ENCODE assay signal across 25 mouse cellular contexts in the genomic region with DNA sequence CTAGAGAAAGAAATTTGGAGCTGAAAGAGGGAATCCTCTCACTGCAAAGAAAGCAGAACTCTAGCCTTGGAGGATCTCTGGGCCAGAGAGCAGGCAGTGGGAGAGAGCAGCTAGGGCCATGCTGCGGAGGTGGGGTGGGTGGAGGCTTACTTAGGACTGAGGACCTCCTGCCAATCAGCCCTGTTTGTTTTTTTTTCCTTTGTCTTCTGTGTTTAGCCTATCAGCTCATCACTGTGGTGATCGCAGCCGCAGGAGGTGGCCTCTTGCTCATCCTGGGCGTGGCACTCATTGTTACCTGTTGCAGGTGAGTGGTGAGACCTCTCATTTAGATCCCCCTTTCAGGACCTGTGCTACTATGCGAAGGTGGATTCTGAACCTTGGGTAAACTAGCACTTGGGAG. TPM values are rescaled to one million over a fixed set of nuclear protein-coding genes. Genes with fewer than 3 reads are reported as not detected.
DNase-seq lines count a peak whose midpoint lies in the region; ATAC-seq lines count a peak whose summit lies in the region.
"Had no signal": no experiment of that assay in that cellular context is flagged by ENCODE, and none has a peak within 500 bp of the region (broad histone marks: within the 10 kb centered on the region; RNA-seq: fewer than 3 reads in every experiment).

No protein-coding gene starts in this region.

- H3K4me3 ChIP-seq in kidney, embryonic 16.5 days (ENCODE audit: low read length): no peak overlapping the region
- no peak overlapping the region for H3K4me3 ChIP-seq in intestine, embryonic 15.5 days (replicated peaks)
- no peak overlapping the region for H3K4me3 ChIP-seq in midbrain, embryonic 16.5 days (ENCODE audit: low read depth, low read length)
- H3K4me3 ChIP-seq: forebrain, embryonic 13.5 days; gastrocnemius, adult 2 months; heart, embryonic 15.5 days; limb, embryonic 13.5 days; liver, embryonic 12.5 days; stomach, embryonic 15.5 days had no signal

- no peaks in the 10 kb centered on the region for H3K27me3 ChIP-seq in kidney, embryonic 16.5 days (ENCODE audit: insufficient read depth, low read length)
- no peaks in the 10 kb centered on the region for H3K27me3 ChIP-seq in intestine, embryonic 15.5 days (replicated peaks)
- H3K27me3 ChIP-seq in midbrain, embryonic 16.5 days (ENCODE audit: control insufficient read depth, insufficient read depth, low read depth, low read length): no peaks in the 10 kb centered on the region
- H3K27me3 ChIP-seq: CH12.LX; forebrain, embryonic 13.5 days; heart, embryonic 15.5 days; limb, embryonic 13.5 days; liver, embryonic 12.5 days; stomach, embryonic 15.5 days had no signal

- no peak for ATAC-seq in kidney, embryonic 16.5 days (ENCODE audit: low FRiP score, low TSS enrichment)
- no peak for ATAC-seq in intestine, embryonic 15.5 days
- ATAC-seq in midbrain, embryonic 16.5 days: no peak
- ATAC-seq: forebrain, embryonic 13.5 days; liver, embryonic 12.5 days had no signal

- H3K36me3 ChIP-seq in kidney, embryonic 16.5 days (ENCODE audit: insufficient read depth, low read length): peaks cover 4% of the 10 kb centered on the region; the same call in 1 of the 2 replicates
- H3K36me3 ChIP-seq in intestine, embryonic 15.5 days: peaks cover 12% of the 10 kb centered on the region
- no peaks in the 10 kb centered on the region for H3K36me3 ChIP-seq in midbrain, embryonic 16.5 days (ENCODE audit: control insufficient read depth, insufficient read depth, low read length)
- H3K36me3 ChIP-seq: stomach, embryonic 15.5 days had no signal

- intact Hi-C loops in left cerebral cortex, postnatal 36 days (cut with DNase I): loop anchor here (5.0 kb wide), 1 partner anchor 37 kb away; no protein-coding TSS in a partner anchor

- H3K9me3 ChIP-seq in kidney, embryonic 16.5 days (ENCODE audit: low read length): no peaks in the 10 kb centered on the region
- H3K9me3 ChIP-seq in intestine, embryonic 15.5 days: no peaks in the 10 kb centered on the region
- no peaks in the 10 kb centered on the region for H3K9me3 ChIP-seq in midbrain, embryonic 16.5 days (replicated peaks; ENCODE audit: control insufficient read depth, low read length, poor library complexity, severe bottlenecking)
- H3K9me3 ChIP-seq: forebrain, embryonic 13.5 days; heart, embryonic 15.5 days; limb, embryonic 13.5 days; liver, embryonic 12.5 days; stomach, embryonic 15.5 days had no signal

- H3K4me2 ChIP-seq in kidney, embryonic 16.5 days (replicated peaks; ENCODE audit: low read depth, low read length): 0 out of 2 replicates have a peak overlapping the region, but pooled peaks have one; percentile 12
- no peak overlapping the region for H3K4me2 ChIP-seq in intestine, embryonic 15.5 days (replicated peaks)
- H3K4me2 ChIP-seq in midbrain, embryonic 16.5 days (ENCODE audit: low read length): peak overlapping the region; percentile 28
- H3K4me2 ChIP-seq: forebrain, embryonic 13.5 days; heart, embryonic 15.5 days; limb, embryonic 13.5 days; liver, embryonic 12.5 days; stomach, embryonic 15.5 days had no signal

- WGBS in kidney, embryonic 16.5 days: 58% methylated on average over 5 of the region's 5 CpGs
- WGBS in intestine, embryonic 15.5 days: 40% methylated on average over 5 of the region's 5 CpGs
- 33% methylated on average over 5 of the region's 5 CpGs for WGBS in midbrain, embryonic 16.5 days

- H3K4me1 ChIP-seq in kidney, embryonic 16.5 days (ENCODE audit: insufficient read depth, low read length): 0 out of 2 replicates have a peak, but pooled peaks cover 8% of the 10 kb centered on the region
- H3K4me1 ChIP-seq in intestine, embryonic 15.5 days (replicated peaks): peaks cover 10% of the 10 kb centered on the region
- H3K4me1 ChIP-seq in midbrain, embryonic 16.5 days (ENCODE audit: control insufficient read depth, insufficient read depth, low read length): peaks cover 14% of the 10 kb centered on the region
- H3K4me1 ChIP-seq: limb, embryonic 13.5 days had no signal

- H3K9ac ChIP-seq in kidney, embryonic 16.5 days (replicated peaks; ENCODE audit: low read length): no peak overlapping the region
- no peak overlapping the region for H3K9ac ChIP-seq in intestine, embryonic 15.5 days
- no peak overlapping the region for H3K9ac ChIP-seq in midbrain, embryonic 16.5 days (ENCODE audit: low read depth, low read length)
- H3K9ac ChIP-seq: forebrain, embryonic 13.5 days; heart, embryonic 15.5 days; limb, embryonic 13.5 days; liver, embryonic 12.5 days; stomach, embryonic 15.5 days had no signal

- H3K27ac ChIP-seq in kidney, embryonic 16.5 days (ENCODE audit: low read length): no peak overlapping the region
- peak overlapping the region; percentile 54; the same call in 1 of the 2 replicates for H3K27ac ChIP-seq in intestine, embryonic 15.5 days
- no peak overlapping the region for H3K27ac ChIP-seq in midbrain, embryonic 16.5 days (ENCODE audit: low read length)
- H3K27ac ChIP-seq: forebrain, embryonic 13.5 days; gastrocnemius, adult 2 months; heart, embryonic 15.5 days; kidney, postnatal 0 days; limb, embryonic 13.5 days; liver, embryonic 12.5 days; stomach, embryonic 15.5 days had no signal

- no peak for DNase-seq in kidney, postnatal 25 days
- peak; percentile 71 for DNase-seq in R1 (ENCODE audit: low read depth, low spot score)
- DNase-seq in adipocyte (ENCODE audit: low spot score): no peak
- no peak for DNase-seq in left cerebral cortex, postnatal 36 days (ENCODE audit: low spot score in 2 of 2)
- DNase-seq: adrenal gland, postnatal 14 days; cerebellum, adult 9-10 months; gastrocnemius, adult 2 months; heart, postnatal 4 days; kidney, adult 18-20 months; lung, adult 18-20 months; lung, postnatal 10 days; thymus, postnatal 25 days had no signal

RNA-seq across cellular contexts. Expression of a gene that starts 33.3 kb away (rescaled TPM):
- 0.06 TPM in 1 of 2 replicates, not detected in the other for polyA plus RNA-seq in kidney, embryonic 16.5 days (2015; fragmentation: Nextera tagmentation; extraction: Ambion mirVana)
- 209 and 261 TPM in 2 replicates for polyA plus RNA-seq in intestine, embryonic 15.5 days (2015; fragmentation: Nextera tagmentation; extraction: Ambion mirVana)
- polyA plus RNA-seq in midbrain, embryonic 16.5 days (2015; fragmentation: Nextera tagmentation; extraction: Ambion mirVana): not detected in 2 replicates
- total RNA-seq in left cerebral cortex, postnatal 36 days (2021): under 1 TPM in 1 of 2 experiments, not detected in 1; 0.10 TPM
- total RNA-seq: CH12.LX; gastrocnemius, adult 2 months; layer of hippocampus, postnatal 25 days; left cerebral cortex, postnatal 10 days had no signal
- polyA plus RNA-seq: embryonic facial prominence, embryonic 14.5 days; forebrain, embryonic 13.5 days; kidney, postnatal 0 days had no signal

Comparison
In these comparisons a context has a peak if more than half of its experiments do, and no peak if none do; other contexts are left out.
1. RNA of a gene that starts 33.3 kb away (polyA plus RNA-seq): 209 to 261 TPM in intestine, embryonic 15.5 days; 0.06 TPM in kidney, embryonic 16.5 days and not detected in midbrain, embryonic 16.5 days; every median in the first group is over 100 times any median in the second.